Mouse (Mus musculus) bone marrow, adult 2 months (tissue): Measurements from ENCODE around the gene Gid8. TPM values are rescaled to one million over a fixed set of nuclear protein-coding genes. Genes with fewer than 3 reads are reported as not detected.

Experiments
- H3K27ac ChIP-seq: fragments of 200-500 bp; 2 replicates; pipeline ENCODE4 v1.5.1; 2012; ENCODE audit warnings: low read depth, mild to moderate bottlenecking, control low read depth, inconsistent platforms, low read length; ENCODE audit not compliant: control insufficient read depth, poor library complexity, insufficient read depth
- H3K4me1 ChIP-seq: fragments of 200-500 bp; 2 replicates; pipeline ENCODE4 v1.6.1; 2011; ENCODE audit warnings: low read length; ENCODE audit not compliant: control insufficient read depth, insufficient read depth
- H3K4me3 ChIP-seq: fragments of 200-500 bp; replicated peaks from 2 replicates; pipeline ENCODE3; 2011; ENCODE audit warnings: mild to moderate bottlenecking, low read depth, low read length, control low read depth; ENCODE audit not compliant: control insufficient read depth
- CTCF ChIP-seq: fragments of 200-500 bp; IDR thresholded peaks from 2 replicates; pipeline ENCODE4 v1.5.1; 2011; ENCODE audit warnings: low read length, control low read depth; ENCODE audit not compliant: control insufficient read depth, insufficient read depth
- POLR2A ChIP-seq: fragments of 200-500 bp; IDR thresholded peaks from 2 replicates; pipeline ENCODE4 v1.6.1; 2011; ENCODE audit warnings: low read depth, mild to moderate bottlenecking, control low read depth, low read length, borderline replicate concordance; ENCODE audit not compliant: control insufficient read depth
- WGBS: fragments of 180-500 bp; shearing (Covaris S2); methylation state at CpG from one replicate; pipeline ENCODE4 v1.1.7; 2018; 5-methylcytosine and 5-hydroxymethylcytosine counted together
- polyA plus RNA-seq: library from polyadenylated mRNA; stranded (reverse); fragments of >200 nt; gene quantifications from 2 replicates; pipeline ENCODE4 v1.2.4, GENCODE M21; 2011; ENCODE audit warnings: low replicate concordance; ENCODE audit not compliant: missing spikeins, insufficient read depth, insufficient read length

The Gid8 gene
- polyA plus RNA-seq, 1 experiment: 81.5 TPM

DNA sequence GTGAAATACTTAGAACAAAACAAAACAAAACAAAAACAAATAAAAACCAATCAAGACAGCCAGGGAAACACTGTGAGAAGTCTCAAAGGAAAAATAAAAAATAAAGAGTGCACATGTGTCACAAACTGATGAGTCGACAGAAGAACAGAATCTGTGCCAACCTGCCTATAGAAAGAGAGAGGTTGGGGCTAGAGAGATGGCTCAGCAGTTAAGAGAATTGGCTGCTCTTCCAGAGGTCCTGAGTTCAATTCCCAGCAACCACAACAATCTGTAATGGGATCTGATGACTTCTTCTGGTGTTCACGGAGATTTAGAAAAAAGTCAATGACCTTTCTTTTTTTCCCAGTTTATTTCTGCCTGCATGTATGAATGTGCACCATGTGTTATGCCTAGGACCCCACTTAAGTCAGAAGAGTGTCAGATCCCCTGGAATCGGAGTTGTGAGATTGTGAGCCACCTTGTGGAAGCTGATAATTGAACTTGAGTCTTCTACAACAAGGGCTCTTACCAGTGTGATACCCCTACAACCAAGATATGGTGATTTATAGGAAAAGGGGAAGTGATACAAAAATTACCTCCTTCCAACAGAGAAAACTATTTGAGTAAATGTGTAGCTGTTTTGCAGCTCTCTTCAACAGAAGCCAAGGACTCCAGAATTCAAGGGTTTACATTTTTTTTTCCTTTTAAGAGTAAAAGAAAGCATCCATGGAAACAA lies 6.1 kb upstream of the Gid8 start:
- Histone ChIP-seq H3K27ac (no peak overlapping the region), H3K4me1 (peaks cover 14% of the 10 kb centered on the region), H3K4me3 (no peak overlapping the region)
- 35% methylated on average over 3 of the region's 3 CpGs for WGBS
- TF ChIP-seq POLR2A (no peak), CTCF (no peak)

DNA sequence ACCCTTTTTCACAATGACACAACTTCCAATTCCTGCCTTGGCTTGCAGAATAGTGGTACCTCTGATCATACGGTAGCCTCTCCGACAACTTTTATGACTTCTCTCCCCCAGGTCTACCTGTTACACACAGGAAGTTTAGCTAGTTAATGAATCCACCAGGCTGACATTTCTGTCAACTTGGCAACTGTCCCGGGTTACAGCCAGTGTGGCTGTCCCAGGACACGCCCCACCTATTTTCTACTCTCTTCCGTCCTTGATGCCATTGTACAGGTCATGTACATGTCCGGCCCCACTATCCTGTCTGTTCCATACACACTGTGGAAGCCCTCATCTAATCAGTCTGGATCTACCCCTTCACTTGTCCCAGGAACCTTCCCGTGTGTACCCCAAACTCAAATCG lies 5.3 kb upstream of the Gid8 start:
- H3K27ac ChIP-seq: peak overlapping the region; percentile 65
- WGBS: 11% methylated on average over 8 of the region's 8 CpGs
- no peak for TF ChIP-seq POLR2A
- no peak for TF ChIP-seq CTCF
- no peak overlapping the region for H3K4me3 ChIP-seq
- H3K4me1 ChIP-seq: peaks cover 14% of the 10 kb centered on the region

DNA sequence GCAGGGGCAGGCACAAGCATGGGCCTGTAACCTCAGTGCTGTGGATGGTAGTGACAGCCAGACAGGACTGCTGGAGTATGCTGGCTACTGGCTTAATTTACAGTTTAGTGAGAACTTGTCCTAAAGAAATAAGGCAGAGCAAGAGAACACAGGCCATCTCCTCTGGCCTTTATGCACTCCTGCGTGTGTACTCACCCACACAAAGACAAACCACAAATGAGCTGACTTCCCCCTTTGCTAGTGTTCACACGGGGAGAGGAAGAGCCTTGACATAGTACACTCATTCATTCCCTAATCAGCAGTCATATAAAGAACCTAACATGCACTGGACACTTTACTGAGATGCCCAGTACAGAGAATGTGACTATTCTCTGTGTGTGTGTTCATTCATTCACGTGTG lies 4.9 kb upstream of the Gid8 start:
- TF ChIP-seq CTCF (no peak), POLR2A (no peak)
- Histone ChIP-seq H3K4me3 (no peak overlapping the region), H3K27ac (peak overlapping the region; percentile 65), H3K4me1 (peaks cover 14% of the 10 kb centered on the region)
- 12% methylated on average over 3 of the region's 3 CpGs for WGBS

DNA sequence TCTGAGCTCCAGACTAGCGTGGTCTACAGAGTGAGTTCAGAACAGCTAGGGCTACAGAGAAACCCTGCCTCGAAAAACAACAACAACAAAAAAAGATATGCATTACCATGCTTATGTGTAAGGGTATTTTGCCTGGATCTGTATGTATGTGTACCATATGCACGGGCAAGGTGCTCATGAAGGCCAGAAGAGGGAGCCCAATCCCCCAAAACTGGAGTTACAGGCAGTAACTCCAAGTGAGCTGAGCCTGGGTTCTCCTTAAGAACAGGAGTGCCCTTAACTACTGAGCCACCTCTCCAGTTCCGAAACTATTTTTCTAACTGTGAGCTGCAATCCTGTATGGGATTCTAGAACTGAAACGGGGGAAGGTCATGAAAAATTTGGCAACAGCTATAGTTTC lies 3.9 kb upstream of the Gid8 start:
- Histone ChIP-seq H3K4me1 (peaks cover 13% of the 10 kb centered on the region), H3K27ac (no peak overlapping the region), H3K4me3 (no peak overlapping the region)
- WGBS: 90% methylated on average over 5 of the region's 5 CpGs
- TF ChIP-seq POLR2A (no peak), CTCF (peak; percentile 41; the same call in 1 of the 2 replicates)

DNA sequence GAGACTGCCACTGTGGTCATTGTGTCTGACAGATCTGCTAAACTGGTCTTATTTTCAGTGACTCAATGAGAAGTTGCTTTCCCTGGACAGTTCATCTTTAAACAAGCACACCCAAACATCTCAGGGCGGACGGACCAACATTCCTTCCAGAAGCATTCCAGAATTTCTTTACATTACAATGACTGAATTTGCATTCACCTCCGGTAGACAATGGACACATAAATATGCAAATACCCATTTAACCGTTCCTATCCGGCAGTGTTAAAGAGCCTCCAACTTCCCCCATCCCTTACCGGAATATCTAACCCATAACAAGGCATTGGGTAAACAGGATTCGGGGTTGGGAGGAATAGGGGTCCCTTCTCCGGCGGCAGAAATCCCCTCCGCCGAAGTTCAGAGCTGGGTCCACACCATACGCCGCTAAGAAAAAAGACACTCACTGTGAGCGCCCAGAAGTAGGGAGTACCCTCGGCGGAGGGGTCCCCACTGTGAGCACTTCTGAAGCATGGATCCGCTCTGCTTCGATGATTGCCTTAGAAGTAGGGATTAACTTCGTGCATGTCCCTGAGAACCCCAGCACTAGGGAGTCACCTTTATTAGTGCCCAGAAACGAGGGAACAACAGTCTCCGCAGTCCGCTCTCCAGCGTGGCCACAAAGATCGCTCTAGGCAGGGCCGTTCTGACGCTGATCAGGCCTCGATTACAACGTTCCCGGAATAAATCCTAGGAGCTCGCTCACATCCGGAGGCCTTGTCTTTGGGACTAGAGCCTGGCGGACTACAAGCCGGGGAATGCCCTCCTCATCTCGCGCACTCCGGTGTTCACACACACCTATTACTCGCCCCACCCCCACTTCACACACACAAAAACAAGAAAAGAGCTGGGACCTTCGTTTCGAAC lies 644 bp upstream of the Gid8 start:
- WGBS: under 1% methylated on average over 39 of the region's 39 CpGs
- Histone ChIP-seq H3K4me1 (peaks cover 13% of the 10 kb centered on the region), H3K27ac (peak overlapping the region; percentile 63), H3K4me3 (peak overlapping the region; percentile 85)
- TF ChIP-seq POLR2A (no peak), CTCF (no peak)

DNA sequence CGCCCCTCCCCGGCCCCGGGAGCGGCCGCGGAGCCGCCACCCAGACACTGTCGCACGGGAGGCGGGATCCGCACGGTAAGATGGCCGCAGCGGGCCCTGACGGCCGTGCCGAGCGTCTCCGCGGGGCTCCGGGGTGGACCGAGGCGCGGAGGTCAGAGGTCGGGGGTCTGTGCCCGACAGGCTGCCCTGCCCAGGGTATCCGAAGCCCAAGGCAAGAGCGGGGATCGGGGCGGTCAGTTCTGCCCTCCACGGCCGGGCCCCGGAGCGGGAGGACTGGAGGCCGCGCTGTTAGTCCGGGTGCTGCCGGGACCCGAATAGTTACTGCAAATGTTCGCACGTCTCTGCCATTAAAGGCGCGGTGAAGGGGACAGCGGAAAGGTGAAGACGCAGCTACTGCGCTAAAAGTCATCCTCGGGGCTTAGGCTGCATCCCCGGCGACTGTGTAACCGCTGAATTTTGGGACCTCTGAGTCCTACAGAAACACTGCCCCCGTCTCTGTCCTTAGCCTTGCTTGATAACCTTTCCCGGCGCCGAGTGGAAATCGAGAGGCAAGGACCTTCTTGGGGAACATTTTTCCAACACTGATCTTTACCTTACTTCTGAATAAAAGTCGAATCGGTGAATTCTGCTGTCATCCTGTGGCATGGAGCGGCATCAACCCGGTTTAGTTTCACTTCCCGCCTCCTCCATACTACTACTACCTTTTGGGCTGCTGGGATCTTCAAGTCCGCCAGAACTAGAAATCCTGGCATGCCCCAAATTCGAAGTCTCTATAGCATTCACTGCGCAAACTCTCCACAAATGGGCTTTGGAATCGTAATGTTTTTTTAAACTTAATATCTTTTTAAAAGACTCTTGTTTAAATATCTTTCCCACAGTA lies 599 bp downstream of the Gid8 start:
- TF ChIP-seq POLR2A (0 out of 2 replicates have a peak, but pooled peaks have one; percentile 49), CTCF (no peak)
- H3K4me3 ChIP-seq: peak overlapping the region; percentile 96

DNA sequence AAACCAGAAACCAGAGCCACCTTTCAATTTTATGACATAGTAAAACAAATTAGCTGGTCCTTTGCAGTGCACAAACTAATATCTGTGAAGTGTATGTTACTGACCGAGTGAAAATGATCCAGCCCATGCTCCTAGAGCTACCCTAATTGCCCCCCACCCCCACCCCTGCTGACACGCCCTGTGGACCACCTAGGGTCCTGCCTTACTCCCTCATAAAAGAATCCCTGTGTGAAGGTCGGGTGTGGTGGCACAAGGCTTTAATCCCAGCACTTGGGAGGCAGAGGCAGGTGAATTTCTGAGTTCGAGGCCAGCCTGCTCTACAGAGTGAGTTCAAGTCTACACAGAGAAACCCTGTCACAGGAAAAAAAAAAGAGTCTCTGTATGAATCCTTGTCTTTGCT lies 1.6 kb downstream of the Gid8 start:
- TF ChIP-seq CTCF: no peak
- TF ChIP-seq POLR2A: no peak
- 53% methylated on average over 4 of the region's 4 CpGs for WGBS
- Histone ChIP-seq H3K4me3 (peak overlapping the region; percentile 51), H3K27ac (peak overlapping the region; percentile 87), H3K4me1 (peaks cover 2% of the 10 kb centered on the region; the same call in 1 of the 2 replicates)

More for the DNA sequence above, 599 bp downstream of the Gid8 start:
- Histone ChIP-seq H3K4me1 (peaks cover 4% of the 10 kb centered on the region), H3K27ac (peak overlapping the region; percentile 95)
- 1% methylated on average over 64 of the region's 64 CpGs for WGBS
